Mouse (Mus musculus) layer of hippocampus, adult 11-12 months (tissue): ENCODE measurements around the gene Olfr921.

Experiments
- DNase-seq: peaks from one replicate; pipeline ENCODE4 v3.0.0; 2022; ENCODE audit warnings: low spot score

Olfr921 gene

DNA sequence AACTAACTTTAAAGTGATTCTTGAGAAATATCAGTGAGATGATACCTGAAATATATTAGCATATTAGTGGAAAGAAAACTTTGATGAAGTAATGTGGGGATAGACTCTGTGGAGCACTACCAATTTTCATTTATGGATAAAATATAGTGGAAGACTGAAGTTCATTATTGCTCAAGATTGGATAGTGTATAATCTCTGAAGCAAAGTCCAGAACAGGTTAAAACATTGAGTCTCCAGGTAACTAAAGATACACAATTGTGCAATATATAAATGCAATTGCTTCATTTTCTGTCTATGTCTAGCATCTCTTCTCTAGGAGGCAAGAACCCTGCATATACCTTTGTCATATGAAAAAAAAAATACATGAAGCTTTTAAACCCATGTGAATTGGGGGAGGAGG, at the start of gene Olfr921:
Gene Olfr921 (plus strand): TSS at position 301 of the 400 bp plus-strand sequence.
- DNase-seq = no peak

DNA sequence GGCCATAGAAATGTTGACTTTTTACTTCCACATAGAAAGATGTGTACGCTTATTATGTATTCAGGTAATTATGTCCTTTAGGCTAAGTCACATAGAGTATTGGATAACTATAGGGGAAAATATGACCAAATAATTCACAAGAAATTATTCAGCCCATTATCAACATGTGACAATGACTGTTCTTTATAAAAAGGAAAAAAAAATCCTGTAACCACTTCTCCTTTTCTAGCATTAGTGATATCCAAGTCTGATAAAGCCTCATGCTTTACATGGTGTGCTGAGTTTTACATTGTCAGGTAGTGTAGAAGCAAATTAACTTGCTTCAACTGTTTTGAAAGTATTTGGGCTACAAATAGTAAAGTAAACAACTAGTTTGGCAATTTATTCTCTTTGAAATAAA, 48.8 kb upstream of the Olfr921 start:
- DNase-seq = no peak

GRCm38 (mm10) chr9:38728218-38728617, 44.6 kb upstream of the Olfr921 start:
- no peak for DNase-seq

DNA sequence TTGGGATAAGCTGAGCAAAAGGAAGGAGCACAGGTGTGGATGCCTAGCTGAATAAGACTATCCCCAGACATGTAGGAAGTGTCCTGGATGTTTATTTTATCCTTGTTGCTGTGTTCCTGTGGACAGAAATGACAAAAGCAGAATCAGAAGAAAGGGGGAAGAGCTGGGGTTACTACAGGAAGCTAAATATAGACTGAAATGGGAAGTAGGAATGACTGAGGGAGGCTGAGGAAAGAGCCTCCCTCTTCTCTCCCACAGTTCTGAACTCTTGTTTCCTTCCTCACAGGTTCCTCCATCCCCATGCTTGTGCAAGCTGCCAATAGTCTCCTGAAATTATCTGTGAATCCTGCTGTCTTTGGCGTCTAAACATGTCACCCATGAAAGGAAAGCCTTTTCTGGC, 31.5 kb upstream of the Olfr921 start:
- DNase-seq = no peak

GRCm38 (mm10) chr9:38744619-38745315, 28.1 kb upstream of the Olfr921 start:
- DNase-seq = no peak

GRCm38 (mm10) chr9:38751999-38752398, 20.9 kb upstream of the Olfr921 start, which contains the start of gene Olfr920:
Olfr920 (plus strand) TSS chr9:38752299.
- DNase-seq = no peak

GRCm38 (mm10) chr9:38792689-38793088, 19.8 kb downstream of the Olfr921 start:
- no peak for DNase-seq

DNA sequence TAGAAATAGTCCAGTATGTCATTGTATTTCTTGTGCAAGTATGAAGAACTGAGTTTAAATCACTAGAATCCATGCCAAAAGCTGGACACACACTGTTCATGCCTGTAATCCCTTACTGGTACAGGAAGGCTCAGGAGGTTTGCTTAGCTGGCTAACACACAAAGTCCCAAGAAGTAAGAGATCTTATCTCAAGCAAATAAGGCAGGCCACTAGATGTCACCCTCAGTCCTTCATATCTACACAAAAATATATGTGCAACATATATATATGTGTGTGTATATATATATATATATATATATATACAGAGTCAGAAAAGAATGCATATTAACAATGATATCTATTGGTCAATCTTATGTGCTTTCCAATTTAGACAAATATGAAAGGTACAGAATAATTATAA, 32.8 kb downstream of the Olfr921 start:
- DNase-seq = peak; percentile 4

DNA sequence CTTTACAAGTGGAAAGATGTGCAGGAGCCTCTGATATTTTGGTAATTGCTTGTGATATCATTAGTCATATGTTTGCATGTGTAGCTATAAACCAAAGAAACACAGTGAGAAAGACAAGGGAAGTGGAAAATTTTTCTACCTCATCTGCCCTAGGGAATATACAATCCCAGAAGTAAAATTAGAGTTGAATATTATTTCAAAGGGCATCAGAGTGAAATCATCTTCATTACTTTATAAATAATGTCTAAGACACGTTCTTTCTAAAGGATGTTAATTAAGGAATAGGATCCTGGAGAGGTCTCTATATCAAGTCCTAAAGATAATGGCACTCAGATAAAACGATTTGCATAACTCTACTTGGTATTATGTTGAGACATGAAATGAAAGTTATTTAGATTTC, 41.4 kb downstream of the Olfr921 start, which contains the start of gene Olfr922:
Gene Olfr922 (plus strand): TSS at position 301 of the 400 bp plus-strand sequence.
- no peak for DNase-seq

GRCm38 (mm10) chr9:38815458-38815986, 42.7 kb downstream of the Olfr921 start:
- no peak for DNase-seq

GRCm38 (mm10) chr9:38826245-38826644, 53.4 kb downstream of the Olfr921 start, which contains the start of gene Olfr923:
Olfr923 (plus strand) TSS chr9:38826545.
- no peak for DNase-seq
